14 mouse cellular contexts compared by ENCODE assay signal in the genomic region with DNA sequence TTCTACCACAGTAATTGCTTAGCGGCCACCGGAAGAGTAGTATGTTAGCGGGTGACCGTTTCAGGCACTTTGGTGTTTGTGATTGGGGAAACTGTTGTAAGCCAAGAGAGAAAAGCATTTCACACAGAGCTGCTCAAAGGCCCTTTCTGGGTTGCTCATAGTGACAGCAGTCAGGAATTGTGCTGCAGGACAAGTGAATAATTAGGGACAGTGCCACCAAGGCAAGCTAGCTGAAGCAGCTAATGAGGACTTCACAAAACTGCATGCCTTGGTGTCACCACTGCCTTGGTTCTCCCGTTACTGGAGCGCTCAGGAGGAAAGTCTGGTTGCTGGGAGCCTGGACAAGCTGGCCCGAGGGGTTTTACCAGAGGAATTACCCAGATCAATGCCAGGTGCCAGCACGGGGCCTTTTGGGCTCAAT.
DNase-seq lines count a peak whose midpoint lies in the region; ATAC-seq lines count a peak whose summit lies in the region.
"Had no signal": no experiment of that assay in that cellular context is flagged by ENCODE, and none has a peak within 500 bp of the region (broad histone marks: within the 10 kb centered on the region; RNA-seq: fewer than 3 reads in every experiment).

No protein-coding gene starts in this region.

- no peaks in the 10 kb centered on the region for H3K4me1 ChIP-seq in hindbrain, embryonic 12.5 days
- no peaks in the 10 kb centered on the region for H3K4me1 ChIP-seq in hindbrain, embryonic 11.5 days (replicated peaks; ENCODE audit: control insufficient read depth, insufficient read depth, low read length)
- H3K4me1 ChIP-seq in midbrain, embryonic 13.5 days (replicated peaks), result no peaks in the 10 kb centered on the region
- H3K4me1 ChIP-seq in midbrain, embryonic 10.5 days, result no peaks in the 10 kb centered on the region
- 0 out of 2 replicates have a peak, but pooled peaks cover 3% of the 10 kb centered on the region for H3K4me1 ChIP-seq in forebrain, embryonic 16.5 days (replicated peaks; ENCODE audit: control insufficient read depth, insufficient read depth, low read length)
- H3K4me1 ChIP-seq: embryonic facial prominence, embryonic 12.5 days had no signal

- no peak overlapping the region for H3K9ac ChIP-seq in hindbrain, embryonic 12.5 days
- H3K9ac ChIP-seq in hindbrain, embryonic 11.5 days (ENCODE audit: low read depth, low read length), result no peak overlapping the region
- H3K9ac ChIP-seq in midbrain, embryonic 13.5 days (replicated peaks), result no peak overlapping the region
- no peak overlapping the region for H3K9ac ChIP-seq in forebrain, embryonic 16.5 days (replicated peaks; ENCODE audit: low read depth, low read length)
- H3K9ac ChIP-seq: embryonic facial prominence, embryonic 12.5 days had no signal

- no peaks in the 10 kb centered on the region for H3K9me3 ChIP-seq in hindbrain, embryonic 12.5 days (replicated peaks)
- no peaks in the 10 kb centered on the region for H3K9me3 ChIP-seq in hindbrain, embryonic 11.5 days (ENCODE audit: control insufficient read depth, low read length)
- H3K9me3 ChIP-seq in midbrain, embryonic 13.5 days, result no peaks in the 10 kb centered on the region
- no peaks in the 10 kb centered on the region for H3K9me3 ChIP-seq in midbrain, embryonic 10.5 days (replicated peaks)
- H3K9me3 ChIP-seq in forebrain, embryonic 16.5 days (ENCODE audit: control insufficient read depth, low read length), result no peaks in the 10 kb centered on the region
- H3K9me3 ChIP-seq: embryonic facial prominence, embryonic 12.5 days had no signal

- DNase-seq in hindbrain, embryonic 11.5 days (ENCODE audit: low spot score), result no peak
- no peak for DNase-seq in midbrain, embryonic 10.5 days (ENCODE audit: low spot score)
- DNase-seq in MN1 (ENCODE audit: low spot score), result no peak
- no peak for DNase-seq in gastrocnemius, postnatal 10 days
- DNase-seq: heart, postnatal 4 days; lung, postnatal 36 days; thymus, postnatal 25 days had no signal

- no peaks in the 10 kb centered on the region for H3K27me3 ChIP-seq in hindbrain, embryonic 12.5 days
- H3K27me3 ChIP-seq in hindbrain, embryonic 11.5 days (ENCODE audit: control insufficient read depth, insufficient read depth, low read length), result no peaks in the 10 kb centered on the region
- H3K27me3 ChIP-seq in midbrain, embryonic 13.5 days, result no peaks in the 10 kb centered on the region
- H3K27me3 ChIP-seq in midbrain, embryonic 10.5 days (ENCODE audit: low read depth, poor library complexity, severe bottlenecking), result no peaks in the 10 kb centered on the region
- H3K27me3 ChIP-seq in forebrain, embryonic 16.5 days (replicated peaks; ENCODE audit: control insufficient read depth, insufficient read depth, low read length), result no peaks in the 10 kb centered on the region
- H3K27me3 ChIP-seq: embryonic facial prominence, embryonic 12.5 days had no signal

- 65% methylated on average over 8 of the region's 8 CpGs for WGBS in hindbrain, embryonic 12.5 days
- WGBS in hindbrain, embryonic 11.5 days, result 73% methylated on average over 8 of the region's 8 CpGs
- 75% methylated on average over 8 of the region's 8 CpGs for WGBS in midbrain, embryonic 13.5 days
- 88% methylated on average over 8 of the region's 8 CpGs for WGBS in midbrain, embryonic 10.5 days
- WGBS in forebrain, embryonic 16.5 days, result 21% methylated on average over 8 of the region's 8 CpGs

- no peaks in the 10 kb centered on the region for H3K36me3 ChIP-seq in hindbrain, embryonic 12.5 days
- H3K36me3 ChIP-seq in hindbrain, embryonic 11.5 days (ENCODE audit: control insufficient read depth, insufficient read depth, low read length), result no peaks in the 10 kb centered on the region
- H3K36me3 ChIP-seq in midbrain, embryonic 13.5 days, result no peaks in the 10 kb centered on the region
- no peaks in the 10 kb centered on the region for H3K36me3 ChIP-seq in midbrain, embryonic 10.5 days
- H3K36me3 ChIP-seq in forebrain, embryonic 16.5 days (ENCODE audit: control insufficient read depth, insufficient read depth), result no peaks in the 10 kb centered on the region
- H3K36me3 ChIP-seq: embryonic facial prominence, embryonic 12.5 days had no signal

- ATAC-seq in hindbrain, embryonic 12.5 days (ENCODE audit: low FRiP score), result 0 out of 2 replicates have a peak, but pooled peaks have one; percentile 38
- ATAC-seq in hindbrain, embryonic 11.5 days (ENCODE audit: low FRiP score), result no peak
- peak; percentile 30; the same call in 1 of the 2 replicates for ATAC-seq in midbrain, embryonic 13.5 days
- peak; percentile 93 for ATAC-seq in forebrain, embryonic 16.5 days

- H3K4me3 ChIP-seq in hindbrain, embryonic 12.5 days, result no peak overlapping the region
- no peak overlapping the region for H3K4me3 ChIP-seq in hindbrain, embryonic 11.5 days (ENCODE audit: low read depth, low read length)
- H3K4me3 ChIP-seq in midbrain, embryonic 13.5 days (replicated peaks), result no peak overlapping the region
- no peak overlapping the region for H3K4me3 ChIP-seq in midbrain, embryonic 10.5 days
- no peak overlapping the region for H3K4me3 ChIP-seq in forebrain, embryonic 16.5 days (replicated peaks; ENCODE audit: low read length)
- H3K4me3 ChIP-seq: embryonic facial prominence, embryonic 12.5 days; left cerebral cortex, adult 2 months; myocyte had no signal

- no peak overlapping the region for H3K27ac ChIP-seq in hindbrain, embryonic 12.5 days
- H3K27ac ChIP-seq in hindbrain, embryonic 11.5 days (ENCODE audit: low read depth, low read length), result no peak overlapping the region
- H3K27ac ChIP-seq in midbrain, embryonic 13.5 days, result no peak overlapping the region
- no peak overlapping the region for H3K27ac ChIP-seq in midbrain, embryonic 10.5 days (replicated peaks)
- H3K27ac ChIP-seq in forebrain, embryonic 16.5 days (ENCODE audit: low read length), result no peak overlapping the region
- H3K27ac ChIP-seq: embryonic facial prominence, embryonic 12.5 days; left cerebral cortex, adult 2 months had no signal

- no peak overlapping the region for H3K4me2 ChIP-seq in hindbrain, embryonic 12.5 days (replicated peaks)
- H3K4me2 ChIP-seq in hindbrain, embryonic 11.5 days (replicated peaks; ENCODE audit: low read depth, low read length), result no peak overlapping the region
- H3K4me2 ChIP-seq in midbrain, embryonic 13.5 days (replicated peaks), result no peak overlapping the region
- peak overlapping the region; percentile 31; the same call in 1 of the 2 replicates for H3K4me2 ChIP-seq in forebrain, embryonic 16.5 days (ENCODE audit: low read length)
- H3K4me2 ChIP-seq: embryonic facial prominence, embryonic 12.5 days; liver, embryonic 11.5 days had no signal
